Mouse (Mus musculus) urinary bladder, postnatal 25 days (tissue): ENCODE results near the gene Ppp1r3f.

Experiments
- DNase-seq: peaks from one replicate; pipeline ENCODE4 v3.0.0; 2022; ENCODE audit warnings: low spot score

The Ppp1r3f gene

GRCm38 (mm10) chrX:7574087-7574884 is at the start of gene Ppp1r3f:
Ppp1r3f (minus strand) TSS chrX:7574283.
- DNase-seq: peak; percentile 79

GRCm38 (mm10) chrX:7617889-7618551 is 43.9 kb upstream of the Ppp1r3f start:
- DNase-seq: no peak

- no peak for DNase-seq
These were observed 36.6 kb upstream of the Ppp1r3f start for GRCm38 (mm10) chrX:7610536-7611258.

- no peak for DNase-seq
These were observed 36.0 kb upstream of the Ppp1r3f start for GRCm38 (mm10) chrX:7610035-7610434.

GRCm38 (mm10) chrX:7606783-7607182 is 32.7 kb upstream of the Ppp1r3f start, which contains the start of gene Cacna1f:
Cacna1f (plus strand) TSS chrX:7607083.
- DNase-seq: no peak

- no peak for DNase-seq
These were observed 31.5 kb upstream of the Ppp1r3f start for GRCm38 (mm10) chrX:7605575-7605941.

GRCm38 (mm10) chrX:7604879-7605574 is 30.9 kb upstream of the Ppp1r3f start, which contains the start of gene Ccdc22:
Ccdc22 (minus strand) TSS chrX:7605517.
- peak; percentile 55 for DNase-seq

- no peak for DNase-seq
These were observed 29.9 kb upstream of the Ppp1r3f start for GRCm38 (mm10) chrX:7604004-7604403.

- no peak for DNase-seq
These were observed 21.3 kb upstream of the Ppp1r3f start for GRCm38 (mm10) chrX:7595371-7595770.

- no peak for DNase-seq
These were observed 12.3 kb upstream of the Ppp1r3f start for GRCm38 (mm10) chrX:7586356-7586755.

- DNase-seq: no peak
These were observed 9.8 kb upstream of the Ppp1r3f start for GRCm38 (mm10) chrX:7583881-7584280.

- DNase-seq: no peak
These were observed 7.1 kb upstream of the Ppp1r3f start for GRCm38 (mm10) chrX:7581151-7581550.

- DNase-seq: no peak
These were observed 775 bp upstream of the Ppp1r3f start for GRCm38 (mm10) chrX:7574885-7575231.

- peak; percentile 40 for DNase-seq
These were observed 652 bp downstream of the Ppp1r3f start, which contains the start of gene Foxp3 for GRCm38 (mm10) chrX:7573176-7574086. Foxp3 (plus strand) TSS chrX:7573644.

GRCm38 (mm10) chrX:7572466-7572865 is 1.6 kb downstream of the Ppp1r3f start:
- DNase-seq: no peak

- DNase-seq: no peak
These were observed 2.4 kb downstream of the Ppp1r3f start for GRCm38 (mm10) chrX:7571565-7572136.

- DNase-seq: no peak
These were observed 3.5 kb downstream of the Ppp1r3f start for GRCm38 (mm10) chrX:7570481-7571175.

GRCm38 (mm10) chrX:7567491-7567890 is 6.6 kb downstream of the Ppp1r3f start:
- DNase-seq: no peak

GRCm38 (mm10) chrX:7566352-7566751 is 7.7 kb downstream of the Ppp1r3f start:
- no peak for DNase-seq

GRCm38 (mm10) chrX:7563076-7563475 is 11.0 kb downstream of the Ppp1r3f start:
- DNase-seq: no peak
